ENCODE assay signal across 20 mouse cellular contexts in the genomic region with DNA sequence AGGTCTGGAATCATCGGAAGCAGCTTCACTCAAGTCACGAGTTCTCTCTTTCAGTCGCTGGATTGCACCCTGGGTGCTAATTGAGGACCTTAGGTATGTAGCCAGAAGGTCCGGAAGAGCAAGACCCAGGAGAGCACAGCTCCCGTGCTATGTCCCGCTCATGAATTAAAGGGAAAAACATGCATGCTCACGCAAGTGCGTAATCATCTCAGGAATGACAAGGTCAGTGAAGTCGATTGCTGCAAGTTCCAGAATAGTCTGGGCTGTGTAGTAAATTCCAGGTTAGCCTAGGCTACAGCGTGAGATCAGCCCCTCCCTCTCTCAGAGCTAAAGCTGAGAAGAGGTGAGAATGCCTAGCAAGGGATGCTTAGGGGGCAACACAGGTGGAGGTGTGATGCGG.
"Had no signal": no experiment of that assay in that cellular context is flagged by ENCODE, and none has a peak within 500 bp of the region (broad histone marks: within the 10 kb centered on the region; RNA-seq: fewer than 3 reads in every experiment).

No protein-coding gene starts in this region.

- H3K27ac ChIP-seq: heart, adult 2 months; heart, embryonic 13.5 days; heart, embryonic 15.5 days; hindbrain, embryonic 13.5 days; hindbrain, embryonic 15.5 days; hindbrain, postnatal 0 days; limb, embryonic 13.5 days; limb, embryonic 15.5 days; liver, embryonic 12.5 days; liver, embryonic 14.5 days had no signal

- H3K4me1 ChIP-seq: hindbrain, embryonic 15.5 days had no signal

- DNase-seq: gastrocnemius, postnatal 14 days; gastrocnemius, postnatal 36 days; heart, adult 11 months; heart, adult 2 months; heart, postnatal 10 days; heart, postnatal 36 days; kidney, postnatal 25 days; layer of hippocampus, adult 9-11 months; layer of hippocampus, postnatal 36 days; left cerebral cortex, postnatal 4 days had no signal

- ATAC-seq: hindbrain, postnatal 0 days; intestine, embryonic 16.5 days; liver, embryonic 12.5 days had no signal

- H3K4me3 ChIP-seq: heart, adult 2 months; heart, embryonic 13.5 days; heart, embryonic 15.5 days; hindbrain, embryonic 13.5 days; hindbrain, embryonic 15.5 days; limb, embryonic 13.5 days; limb, embryonic 15.5 days; liver, embryonic 12.5 days had no signal

- H3K36me3 ChIP-seq: heart, embryonic 13.5 days; heart, embryonic 15.5 days; hindbrain, embryonic 13.5 days; hindbrain, embryonic 15.5 days; limb, embryonic 13.5 days; limb, embryonic 15.5 days; liver, embryonic 12.5 days had no signal
